Mouse (Mus musculus): ENCODE results near the gene Chst5. TPM values are rescaled to one million over a fixed set of nuclear protein-coding genes. Genes with fewer than 3 reads are reported as not detected.
"Not testable (repeated sequence)": the region's sequence is repeated elsewhere in the genome, so short reads cannot be mapped to it uniquely, and the experiment has no call there.

Gene Chst5
- polyA plus RNA-seq, 1 experiment from 2014 or later = 16.3 TPM

- H3K4me2 ChIP-seq = peak within 1 kb of the TSS; percentile 91
- H3K9me3 ChIP-seq = no peaks in the 10 kb centered on the region
- H3K36me3 ChIP-seq = peaks cover 28% of the 10 kb centered on the region
- peak within 1 kb of the TSS; percentile 76 for H3K27ac ChIP-seq
- peak within 1 kb of the TSS; percentile 83 for H3K4me3 ChIP-seq
- ATAC-seq (ENCODE audit: insufficient number of reproducible peaks, low FRiP score, low TSS enrichment, low read depth) = peak; percentile 94
- no peaks in the 10 kb centered on the region for H3K27me3 ChIP-seq
- H3K4me1 ChIP-seq = peaks cover 20% of the 10 kb centered on the region
- under 1% methylated on average over 64 of the region's 65 CpGs for WGBS
- H3K9ac ChIP-seq = peak within 1 kb of the TSS; percentile 66
These were observed 30.2 kb upstream of the Chst5 start, which contains the start of gene Gabarapl2 for GRCm38 (mm10) chr8:111940171-111941100. Gene Gabarapl2, plus strand, starts transcription at chr8:111940703.

- Histone ChIP-seq H3K27me3 (no peaks in the 10 kb centered on the region), H3K27ac (peak overlapping the region; percentile 76; the same call in 1 of the 2 replicates), H3K4me1 (peaks cover 20% of the 10 kb centered on the region), H3K36me3 (peaks cover 23% of the 10 kb centered on the region), H3K4me2 (peak overlapping the region; percentile 91), H3K4me3 (peak overlapping the region; percentile 83), H3K9me3 (no peaks in the 10 kb centered on the region), H3K9ac (peak overlapping the region; percentile 31; the same call in 1 of the 2 replicates)
- 0 out of 2 replicates have a peak, but pooled peaks have one; percentile 38 for ATAC-seq (ENCODE audit: insufficient number of reproducible peaks, low FRiP score, low TSS enrichment, low read depth)
- WGBS = 8% methylated on average over 10 of the region's 10 CpGs
These were observed 29.4 kb upstream of the Chst5 start for GRCm38 (mm10) chr8:111939516-111940142.

- H3K9me3 ChIP-seq; H3K4me3 ChIP-seq; H3K4me2 ChIP-seq; H3K27me3 ChIP-seq; H3K9ac ChIP-seq; H3K36me3 ChIP-seq; H3K27ac ChIP-seq; ATAC-seq (ENCODE audit: insufficient number of reproducible peaks, low FRiP score, low TSS enrichment, low read depth): not testable (repeated sequence)
- WGBS = 85% methylated on average over 9 of the region's 9 CpGs
- peaks cover 21% of the 10 kb centered on the region for H3K4me1 ChIP-seq
These were observed 28.1 kb upstream of the Chst5 start for GRCm38 (mm10) chr8:111938076-111938985.

DNA sequence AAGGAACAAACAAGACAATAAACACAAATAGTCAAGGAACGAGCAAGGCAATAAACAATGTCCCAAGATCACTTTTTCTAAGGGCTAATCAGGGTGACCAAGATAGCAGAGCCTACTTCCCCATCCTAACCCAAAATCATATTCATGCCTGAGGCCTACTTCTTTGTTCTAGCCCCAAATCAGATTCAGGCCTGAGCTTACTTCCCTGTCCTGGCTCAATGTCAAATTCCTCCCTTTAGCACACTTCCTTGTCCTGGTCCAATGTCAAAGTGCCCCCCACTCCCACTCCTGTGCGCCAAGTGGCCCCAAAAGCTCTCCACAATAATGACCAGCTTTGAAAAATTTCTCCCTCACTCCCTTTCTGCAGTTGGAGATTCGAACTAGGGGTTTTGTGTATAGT lies 26.9 kb upstream of the Chst5 start:
- Histone ChIP-seq H3K9ac (no peak overlapping the region), H3K4me2 (no peak overlapping the region), H3K36me3 (0 out of 2 replicates have a peak, but pooled peaks cover 2% of the 10 kb centered on the region), H3K27ac (no peak overlapping the region), H3K4me1 (peaks cover 32% of the 10 kb centered on the region), H3K4me3 (no peak overlapping the region), H3K27me3 (no peaks in the 10 kb centered on the region), H3K9me3 (no peaks in the 10 kb centered on the region)
- ATAC-seq (ENCODE audit: insufficient number of reproducible peaks, low FRiP score, low TSS enrichment, low read depth) = no peak
- WGBS = 57% methylated on average over 3 of the region's 3 CpGs

- no peaks in the 10 kb centered on the region for H3K9me3 ChIP-seq
- H3K4me2 ChIP-seq = peak overlapping the region; percentile 97; the same call in 1 of the 2 replicates
- peaks cover 14% of the 10 kb centered on the region for H3K4me1 ChIP-seq
- no peaks in the 10 kb centered on the region for H3K27me3 ChIP-seq
- no peak overlapping the region for H3K9ac ChIP-seq
- no peak for ATAC-seq (ENCODE audit: insufficient number of reproducible peaks, low FRiP score, low TSS enrichment, low read depth)
- no peak overlapping the region for H3K27ac ChIP-seq
- no peaks in the 10 kb centered on the region for H3K36me3 ChIP-seq
- WGBS = 87% methylated on average over 2 of the region's 2 CpGs
- no peak overlapping the region for H3K4me3 ChIP-seq
These were observed 24.0 kb upstream of the Chst5 start for GRCm38 (mm10) chr8:111934201-111934600.

- H3K27ac ChIP-seq = peak within 1 kb of the TSS; percentile 70
- ATAC-seq (ENCODE audit: insufficient number of reproducible peaks, low FRiP score, low TSS enrichment, low read depth) = peak; percentile 98
- H3K36me3 ChIP-seq = no peaks in the 10 kb centered on the region
- peaks cover 14% of the 10 kb centered on the region for H3K4me1 ChIP-seq
- H3K4me3 ChIP-seq = peak within 1 kb of the TSS; percentile 73
- H3K4me2 ChIP-seq = peak within 1 kb of the TSS; percentile 97
- H3K27me3 ChIP-seq = no peaks in the 10 kb centered on the region
- H3K9me3 ChIP-seq = no peaks in the 10 kb centered on the region
- under 1% methylated on average over 53 of the region's 53 CpGs for WGBS
- H3K9ac ChIP-seq = peak within 1 kb of the TSS; percentile 69
These were observed 23.3 kb upstream of the Chst5 start, which contains the start of gene Tmem231 for GRCm38 (mm10) chr8:111933348-111934076. Gene Tmem231, minus strand, starts transcription at chr8:111933881.

DNA sequence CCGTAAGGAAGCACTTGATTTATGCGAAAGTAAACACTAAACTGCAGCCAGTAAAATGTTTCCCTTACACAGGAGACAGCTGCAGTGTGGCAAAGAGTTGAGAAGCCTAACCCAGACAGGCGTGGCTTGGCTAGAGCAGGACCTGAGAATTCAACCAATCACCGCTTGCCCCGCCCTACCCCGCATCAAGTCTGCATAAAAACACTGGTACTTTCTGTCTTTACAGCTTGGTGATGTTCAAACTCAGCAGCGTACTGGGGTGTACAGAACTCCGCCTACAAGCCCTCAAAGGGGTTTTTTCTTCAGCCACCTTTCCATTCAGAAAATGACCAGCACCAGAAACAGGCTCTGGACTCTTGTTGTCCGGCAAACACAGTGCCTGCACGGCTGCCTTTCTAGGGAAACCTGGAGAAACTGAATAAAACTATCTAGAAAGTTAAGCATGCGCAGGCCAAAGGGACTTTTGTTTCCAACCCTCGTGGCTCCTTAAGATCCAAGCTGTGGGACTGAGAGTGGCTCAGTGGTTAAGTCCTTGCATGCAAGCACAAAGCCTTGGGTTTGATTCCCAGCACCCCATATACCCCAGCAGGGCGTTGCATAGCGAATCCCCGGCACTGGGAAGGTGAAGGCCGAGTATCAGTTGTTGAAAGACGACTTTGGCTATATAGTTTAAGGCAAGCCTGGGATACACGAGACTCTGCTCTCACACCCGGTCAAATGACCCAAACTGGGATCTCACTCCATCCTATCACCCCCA lies 22.5 kb upstream of the Chst5 start:
- Histone ChIP-seq H3K9ac (peak overlapping the region; percentile 69), H3K27ac (peak overlapping the region; percentile 70), H3K4me2 (peak overlapping the region; percentile 97), H3K4me3 (peak overlapping the region; percentile 73), H3K36me3 (no peaks in the 10 kb centered on the region), H3K27me3 (no peaks in the 10 kb centered on the region), H3K4me1 (peaks cover 14% of the 10 kb centered on the region), H3K9me3 (no peaks in the 10 kb centered on the region)
- WGBS = 30% methylated on average over 19 of the region's 19 CpGs
- ATAC-seq (ENCODE audit: insufficient number of reproducible peaks, low FRiP score, low TSS enrichment, low read depth) = 0 out of 2 replicates have a peak, but pooled peaks have one; percentile 50

- Histone ChIP-seq H3K27ac (no peak overlapping the region), H3K9me3 (no peaks in the 10 kb centered on the region), H3K9ac (no peak overlapping the region), H3K36me3 (no peaks in the 10 kb centered on the region), H3K4me2 (no peak overlapping the region), H3K4me1 (peaks cover 14% of the 10 kb centered on the region), H3K27me3 (no peaks in the 10 kb centered on the region), H3K4me3 (no peak overlapping the region)
- no peak for ATAC-seq (ENCODE audit: insufficient number of reproducible peaks, low FRiP score, low TSS enrichment, low read depth)
- WGBS = 65% methylated on average over 16 of the region's 16 CpGs
These were observed 21.5 kb upstream of the Chst5 start for GRCm38 (mm10) chr8:111931721-111932120.

GRCm38 (mm10) chr8:111929648-111930344 lies 19.5 kb upstream of the Chst5 start:
- WGBS = 76% methylated on average over 8 of the region's 8 CpGs
- no peak overlapping the region for H3K9ac ChIP-seq
- H3K36me3 ChIP-seq = no peaks in the 10 kb centered on the region
- no peak overlapping the region for H3K27ac ChIP-seq
- peaks cover 14% of the 10 kb centered on the region for H3K4me1 ChIP-seq
- no peak for ATAC-seq (ENCODE audit: insufficient number of reproducible peaks, low FRiP score, low TSS enrichment, low read depth)
- no peaks in the 10 kb centered on the region for H3K27me3 ChIP-seq
- no peak overlapping the region for H3K4me3 ChIP-seq
- no peaks in the 10 kb centered on the region for H3K9me3 ChIP-seq
- no peak overlapping the region for H3K4me2 ChIP-seq

GRCm38 (mm10) chr8:111924976-111925375 lies 14.7 kb upstream of the Chst5 start:
- ATAC-seq (ENCODE audit: insufficient number of reproducible peaks, low FRiP score, low TSS enrichment, low read depth) = no peak
- Histone ChIP-seq H3K9ac (no peak overlapping the region), H3K4me1 (no peaks in the 10 kb centered on the region), H3K27me3 (no peaks in the 10 kb centered on the region), H3K9me3 (no peaks in the 10 kb centered on the region), H3K36me3 (no peaks in the 10 kb centered on the region), H3K27ac (no peak overlapping the region), H3K4me3 (no peak overlapping the region), H3K4me2 (no peak overlapping the region)
- 75% methylated on average over 7 of the region's 7 CpGs for WGBS
